Mouse (Mus musculus) liver, postnatal 0 days (tissue): Measurements from ENCODE around the gene Tsc22d4. TPM values are rescaled to one million over a fixed set of nuclear protein-coding genes. Genes with fewer than 3 reads are reported as not detected.

Source experiments
- ATAC-seq: fragments of 200-750 bp; cut with Nextera tagmentation; 2 replicates; pipeline ENCODE4 v1.8.0; 2017; ENCODE audit warnings: mild to moderate bottlenecking, moderate library complexity
- DNase-seq: peaks from one replicate; pipeline ENCODE4 v3.0.0-alpha.2; 2016
- H3K27ac ChIP-seq: fragments of 300-500 bp; sonication (generic); 2 replicates; pipeline ENCODE4 v1.5.1; 2014; ENCODE audit warnings: antibody characterized with exemption, moderate library complexity, mild to moderate bottlenecking, low read depth
- H3K27me3 ChIP-seq: fragments of 300-500 bp; sonication (generic); 2 replicates; pipeline ENCODE4 v1.6.1; 2014; ENCODE audit warnings: low read length, control low read depth, mixed read lengths; ENCODE audit not compliant: insufficient read depth
- H3K36me3 ChIP-seq: fragments of 300-500 bp; sonication (generic); replicated peaks from 2 replicates; pipeline ENCODE4 v1.6.1; 2014; ENCODE audit warnings: mild to moderate bottlenecking, control low read depth, low read length, moderate library complexity, mixed read lengths; ENCODE audit not compliant: insufficient read depth
- H3K4me1 ChIP-seq: fragments of 300-500 bp; sonication (generic); 2 replicates; pipeline ENCODE4 v1.6.1; 2014; ENCODE audit warnings: antibody characterized with exemption, mild to moderate bottlenecking, control low read depth; ENCODE audit not compliant: insufficient read depth
- H3K4me2 ChIP-seq: fragments of 300-500 bp; sonication (generic); 2 replicates; pipeline ENCODE4 v1.6.1; 2014; ENCODE audit warnings: low read depth, mild to moderate bottlenecking, low read length, moderate library complexity, mixed read lengths
- H3K4me3 ChIP-seq: fragments of 300-500 bp; sonication (generic); 2 replicates; pipeline ENCODE4 v1.5.1; 2014; ENCODE audit warnings: low read depth, low read length
- H3K9ac ChIP-seq: fragments of 300-500 bp; sonication (generic); replicated peaks from 2 replicates; pipeline ENCODE4 v1.6.1; 2014; ENCODE audit warnings: mild to moderate bottlenecking, moderate library complexity
- H3K9me3 ChIP-seq: fragments of 300-500 bp; sonication (generic); 2 replicates; pipeline ENCODE4 v1.6.1; 2016; ENCODE audit warnings: mild to moderate bottlenecking, control low read depth, low read length, mixed read lengths
- CTCF ChIP-seq: sonication (generic); IDR thresholded peaks from 2 replicates; pipeline ENCODE4 v1.5.1; 2016; ENCODE audit warnings: antibody characterized with exemption, low read depth
- EP300 ChIP-seq: IDR thresholded peaks from 2 replicates; pipeline ENCODE4 v1.6.1; 2016; ENCODE audit warnings: antibody characterized with exemption, low read depth, mild to moderate bottlenecking
- WGBS: fragments of 180-500 bp; shearing (Covaris S2); extraction: QIAGEN DNeasy Blood & Tissue Kit; methylation state at CpG from one replicate; pipeline ENCODE4 v1.1.7; 2014; ENCODE audit not compliant: insufficient replicate concordance; 5-methylcytosine and 5-hydroxymethylcytosine counted together
- polyA plus RNA-seq: library from polyadenylated mRNA; unstranded; fragments of >200 nt; fragmentation: Nextera tagmentation; extraction: Ambion mirVana; gene quantifications from 2 replicates; pipeline ENCODE4 v1.2.1, GENCODE M21; 2015

Tsc22d4 gene
- polyA plus RNA-seq, 1 experiment from 2014 or later: 65.9 TPM

- H3K4me3 ChIP-seq: no peak overlapping the region
- no peaks in the 10 kb centered on the region for H3K9me3 ChIP-seq
- no peak for DNase-seq
- ATAC-seq: no peak
- H3K4me2 ChIP-seq: no peak overlapping the region
- H3K27ac ChIP-seq: no peak overlapping the region
- peaks cover 8% of the 10 kb centered on the region; the same call in 1 of the 2 replicates for H3K4me1 ChIP-seq
- H3K9ac ChIP-seq: no peak overlapping the region
- TF ChIP-seq CTCF (no peak), EP300 (no peak)
- H3K27me3 ChIP-seq: no peaks in the 10 kb centered on the region
- no peaks in the 10 kb centered on the region for H3K36me3 ChIP-seq
Measured at GRCm38 (mm10) chr5:137772755-137773154, 27.2 kb downstream of the Tsc22d4 start.

GRCm38 (mm10) chr5:137775587-137776290 lies 30.2 kb downstream of the Tsc22d4 start:
- DNase-seq: no peak
- Histone ChIP-seq H3K27me3 (no peaks in the 10 kb centered on the region), H3K4me3 (no peak overlapping the region), H3K4me1 (peaks cover 22% of the 10 kb centered on the region), H3K9ac (no peak overlapping the region), H3K27ac (no peak overlapping the region), H3K4me2 (no peak overlapping the region), H3K9me3 (no peaks in the 10 kb centered on the region), H3K36me3 (peaks cover 8% of the 10 kb centered on the region; the same call in 1 of the 2 replicates)
- 89% methylated on average over 2 of the region's 2 CpGs for WGBS
- TF ChIP-seq CTCF (no peak), EP300 (no peak)
- no peak for ATAC-seq

- TF ChIP-seq EP300 (no peak), CTCF (no peak)
- Histone ChIP-seq H3K9ac (no peak overlapping the region), H3K4me3 (no peak overlapping the region), H3K36me3 (peaks cover 15% of the 10 kb centered on the region), H3K27ac (no peak overlapping the region), H3K9me3 (no peaks in the 10 kb centered on the region), H3K4me2 (no peak overlapping the region), H3K4me1 (peaks cover 22% of the 10 kb centered on the region), H3K27me3 (no peaks in the 10 kb centered on the region)
- no peak for DNase-seq
- ATAC-seq: no peak
- 28% methylated on average over 5 of the region's 5 CpGs for WGBS
Measured at GRCm38 (mm10) chr5:137776408-137776918, 30.9 kb downstream of the Tsc22d4 start.

- 81% methylated on average over 7 of the region's 7 CpGs for WGBS
- Histone ChIP-seq H3K9ac (no peak overlapping the region), H3K9me3 (no peaks in the 10 kb centered on the region), H3K27me3 (no peaks in the 10 kb centered on the region), H3K36me3 (peaks cover 24% of the 10 kb centered on the region), H3K27ac (no peak overlapping the region; the same call in 1 of the 2 replicates), H3K4me3 (no peak overlapping the region), H3K4me1 (peaks cover 22% of the 10 kb centered on the region), H3K4me2 (no peak overlapping the region)
- DNase-seq: no peak
- no peak for ATAC-seq
- no peak for TF ChIP-seq EP300
- no peak for TF ChIP-seq CTCF
Measured at GRCm38 (mm10) chr5:137777267-137777845, 31.8 kb downstream of the Tsc22d4 start.

GRCm38 (mm10) chr5:137778635-137779034 lies 33.1 kb downstream of the Tsc22d4 start, which contains the start of gene Ppp1r35:
Ppp1r35 (plus strand) TSS chr5:137778849.
- H3K27ac ChIP-seq: peak within 1 kb of the TSS; percentile 96
- WGBS: under 1% methylated on average over 31 of the region's 31 CpGs
- H3K9ac ChIP-seq: peak within 1 kb of the TSS; percentile 97
- DNase-seq (peak; percentile 97), ATAC-seq (peak; percentile 93)
- no peaks in the 10 kb centered on the region for H3K9me3 ChIP-seq
- peak within 1 kb of the TSS; percentile 99 for H3K4me2 ChIP-seq
- H3K36me3 ChIP-seq: peaks cover 36% of the 10 kb centered on the region
- TF ChIP-seq CTCF: no peak
- no peak; the same call in 1 of the 2 replicates for TF ChIP-seq EP300
- peak within 1 kb of the TSS; percentile 96 for H3K4me3 ChIP-seq
- peaks cover 23% of the 10 kb centered on the region for H3K4me1 ChIP-seq
- H3K27me3 ChIP-seq: no peaks in the 10 kb centered on the region

GRCm38 (mm10) chr5:137779053-137779933 lies 33.8 kb downstream of the Tsc22d4 start:
- peak overlapping the region; percentile 99 for H3K4me2 ChIP-seq

More at GRCm38 (mm10) chr5:137779053-137779933, 33.8 kb downstream of the Tsc22d4 start:
- Histone ChIP-seq H3K4me3 (peak overlapping the region; percentile 96), H3K9ac (peak overlapping the region; percentile 97), H3K27ac (peak overlapping the region; percentile 96), H3K36me3 (peaks cover 41% of the 10 kb centered on the region), H3K9me3 (no peaks in the 10 kb centered on the region), H3K4me1 (peaks cover 29% of the 10 kb centered on the region), H3K27me3 (no peaks in the 10 kb centered on the region)
- no peak for TF ChIP-seq EP300
- no peak for TF ChIP-seq CTCF
- peak; percentile 69 for DNase-seq
- 3% methylated on average over 58 of the region's 83 CpGs for WGBS
- ATAC-seq: peak; percentile 59
